Mouse (Mus musculus) liver, adult 2 months (tissue): Measurements from ENCODE around the gene Wdr73. TPM values are rescaled to one million over a fixed set of nuclear protein-coding genes. Genes with fewer than 3 reads are reported as not detected.
A peak's percentile ranks its signal among the peaks of the same experiment; 100 is the strongest.

Experiments
- DNase-seq: peaks from one replicate; pipeline ENCODE4 v3.0.0-alpha.2; 2011; ENCODE audit warnings: low read depth, low spot score; ENCODE audit errors: extremely low read depth
- H3K27ac ChIP-seq: fragments of 200-500 bp; replicated peaks from 2 replicates; pipeline ENCODE4 v1.5.1; 2012; ENCODE audit warnings: low read depth, mild to moderate bottlenecking, control low read depth, inconsistent platforms, low read length; ENCODE audit not compliant: insufficient read depth
- H3K27me3 ChIP-seq: fragments of 200-500 bp; 2 replicates; pipeline ENCODE4 v1.6.1; 2012; ENCODE audit warnings: mild to moderate bottlenecking, moderate library complexity, low read length, inconsistent platforms; ENCODE audit not compliant: control insufficient read depth, insufficient read depth
- H3K36me3 ChIP-seq: fragments of 200-500 bp; 2 replicates; pipeline ENCODE4 v1.6.1; 2012; ENCODE audit warnings: low read length, inconsistent platforms; ENCODE audit not compliant: control insufficient read depth, insufficient read depth
- H3K4me1 ChIP-seq: fragments of 200-500 bp; 2 replicates; pipeline ENCODE4 v1.6.1; 2011; ENCODE audit warnings: low read length; ENCODE audit not compliant: control insufficient read depth, insufficient read depth
- H3K4me3 ChIP-seq: fragments of 200-500 bp; 2 replicates; pipeline ENCODE4 v1.5.1; 2011; ENCODE audit warnings: low read depth, mild to moderate bottlenecking, control low read depth, low read length, moderate library complexity; ENCODE audit not compliant: insufficient read depth
- H3K79me2 ChIP-seq: fragments of 200-500 bp; 2 replicates; pipeline ENCODE4 v1.6.1; 2012; ENCODE audit warnings: inconsistent platforms, mild to moderate bottlenecking, low read length, moderate library complexity; ENCODE audit not compliant: control insufficient read depth, insufficient read depth
- H3K9ac ChIP-seq: fragments of 200-500 bp; 2 replicates; pipeline ENCODE4 v1.6.1; 2012; ENCODE audit warnings: low read depth, mild to moderate bottlenecking, control low read depth, inconsistent platforms, low read length
- CTCF ChIP-seq: fragments of 200-500 bp; IDR thresholded peaks from 2 replicates; pipeline ENCODE4 v1.5.1; 2011; ENCODE audit warnings: low read depth, low read length, control low read depth
- POLR2A ChIP-seq: fragments of 200-500 bp; IDR thresholded peaks from 2 replicates; pipeline ENCODE4 v1.6.1; 2011; ENCODE audit warnings: low read length, control low read depth; ENCODE audit not compliant: insufficient read depth; ENCODE audit errors: extremely low read depth
- WGBS: fragments of 180-500 bp; shearing (Covaris S2); methylation state at CpG from one replicate; pipeline ENCODE4 v1.1.7; 2018; 5-methylcytosine and 5-hydroxymethylcytosine counted together
- polyA plus RNA-seq: library from polyadenylated mRNA; depleted of rRNA; stranded (reverse); fragments of >200 nt; gene quantifications from 2 replicates; pipeline ENCODE4 v1.2.3, GENCODE M21; 2012
- total RNA-seq: library from RNA; depleted of rRNA; stranded (reverse); fragments of >200 nt; gene quantifications from 2 replicates; pipeline ENCODE4 v1.2.3, GENCODE M21; 2014

Wdr73 gene
- total and polyA plus RNA-seq, 2 experiments = 11.7 to 13.0 TPM

GRCm38 (mm10) chr7:80864831-80865230 lies 36.2 kb downstream of the Wdr73 start:
- no peak for TF ChIP-seq POLR2A
- TF ChIP-seq CTCF = no peak
- H3K27me3 ChIP-seq = no peaks in the 10 kb centered on the region
- peak; percentile 28 for DNase-seq
- H3K36me3 ChIP-seq = peaks cover 5% of the 10 kb centered on the region
- H3K4me3 ChIP-seq = no peak overlapping the region
- H3K79me2 ChIP-seq = peaks cover 6% of the 10 kb centered on the region; the same call in 1 of the 2 replicates
- WGBS = 72% methylated on average over 8 of the region's 8 CpGs
- peak overlapping the region; percentile 65 for H3K27ac ChIP-seq
- no peak overlapping the region for H3K9ac ChIP-seq
- H3K4me1 ChIP-seq = peaks cover 20% of the 10 kb centered on the region

DNA sequence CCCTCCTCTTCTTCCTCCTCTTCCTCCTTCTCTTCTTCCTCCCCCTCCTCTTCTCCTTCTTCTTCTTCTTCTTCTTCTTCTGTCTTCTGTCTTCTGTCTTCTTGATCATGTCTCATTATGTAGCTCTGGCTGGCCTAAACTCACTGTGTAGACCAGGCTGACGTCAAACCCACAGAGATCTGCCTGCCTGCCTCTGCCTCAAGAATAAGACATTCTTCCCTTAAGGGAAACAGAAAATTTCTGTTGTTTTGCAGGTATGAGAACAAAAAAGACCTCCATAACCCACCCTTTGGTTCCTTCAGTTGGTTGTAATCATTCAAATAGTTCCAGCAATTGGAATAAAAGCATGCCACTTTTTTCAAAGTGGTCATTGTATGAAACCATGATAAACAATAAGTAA lies 36.9 kb downstream of the Wdr73 start:
- Histone ChIP-seq H3K4me1 (peaks cover 20% of the 10 kb centered on the region), H3K9ac (no peak overlapping the region), H3K4me3 (no peak overlapping the region), H3K36me3 (peaks cover 5% of the 10 kb centered on the region), H3K27ac (0 out of 2 replicates have a peak overlapping the region, but pooled peaks have one; percentile 34), H3K79me2 (peaks cover 6% of the 10 kb centered on the region; the same call in 1 of the 2 replicates), H3K27me3 (no peaks in the 10 kb centered on the region)
- no peak for DNase-seq
- 82% methylated on average over 1 of the region's 1 CpGs for WGBS
- TF ChIP-seq POLR2A = no peak
- TF ChIP-seq CTCF = no peak

GRCm38 (mm10) chr7:80863520-80863919 lies 37.5 kb downstream of the Wdr73 start:
- no peak for DNase-seq
- H3K4me1 ChIP-seq = peaks cover 20% of the 10 kb centered on the region
- H3K36me3 ChIP-seq = peaks cover 5% of the 10 kb centered on the region
- H3K27ac ChIP-seq = peak overlapping the region; percentile 62
- H3K9ac ChIP-seq = peak overlapping the region; percentile 10; the same call in 1 of the 2 replicates
- WGBS = 70% methylated on average over 5 of the region's 5 CpGs
- TF ChIP-seq POLR2A = no peak
- H3K27me3 ChIP-seq = no peaks in the 10 kb centered on the region
- no peak overlapping the region; the same call in 1 of the 2 replicates for H3K4me3 ChIP-seq
- H3K79me2 ChIP-seq = peaks cover 6% of the 10 kb centered on the region; the same call in 1 of the 2 replicates

DNA sequence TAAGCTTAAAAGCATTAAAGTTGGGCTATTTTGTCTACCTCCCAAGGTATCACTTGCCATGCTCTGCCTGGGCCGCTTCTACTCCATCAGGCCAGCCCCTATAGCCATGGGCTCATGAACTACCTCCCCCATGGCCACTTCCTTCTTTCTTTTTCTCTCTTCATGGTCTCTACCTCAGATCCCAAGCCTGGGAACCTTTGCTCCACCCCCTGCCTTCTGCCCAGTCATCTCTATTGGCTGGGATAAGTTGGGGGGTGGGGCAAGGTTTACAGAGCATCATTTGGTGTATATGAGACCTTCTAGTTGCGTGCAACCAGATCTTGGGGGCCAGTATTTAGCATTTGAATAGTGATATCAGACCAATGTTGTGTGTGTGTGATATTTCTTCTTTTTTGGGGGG lies 38.6 kb downstream of the Wdr73 start:
- Histone ChIP-seq H3K4me1 (peaks cover 20% of the 10 kb centered on the region), H3K27me3 (no peaks in the 10 kb centered on the region), H3K79me2 (peaks cover 6% of the 10 kb centered on the region; the same call in 1 of the 2 replicates), H3K4me3 (no peak overlapping the region), H3K27ac (no peak overlapping the region), H3K36me3 (no peaks in the 10 kb centered on the region; the same call in 1 of the 2 replicates), H3K9ac (no peak overlapping the region)
- 91% methylated on average over 2 of the region's 2 CpGs for WGBS
- TF ChIP-seq CTCF (no peak), POLR2A (no peak)
- no peak for DNase-seq

GRCm38 (mm10) chr7:80860729-80861274 lies 40.3 kb downstream of the Wdr73 start, which contains the start of gene Zscan2:
TSS of gene Zscan2 (plus strand) at chr7:80860920.
- under 1% methylated on average over 40 of the region's 40 CpGs for WGBS
- peak; percentile 73; the same call in 1 of the 2 replicates for TF ChIP-seq POLR2A
- no peak for TF ChIP-seq CTCF

GRCm38 (mm10) chr7:80860227-80860626 lies 40.8 kb downstream of the Wdr73 start:
- WGBS = under 1% methylated on average over 13 of the region's 13 CpGs
- peak overlapping the region; percentile 30 for H3K9ac ChIP-seq

More at GRCm38 (mm10) chr7:80860729-80861274, 40.3 kb downstream of the Wdr73 start, which contains the start of gene Zscan2:
- peak; percentile 93 for DNase-seq
- H3K36me3 ChIP-seq = no peaks in the 10 kb centered on the region
- peak within 1 kb of the TSS; percentile 95 for H3K27ac ChIP-seq
- peaks cover 6% of the 10 kb centered on the region; the same call in 1 of the 2 replicates for H3K79me2 ChIP-seq
- H3K4me3 ChIP-seq = peak within 1 kb of the TSS; percentile 88
- no peaks in the 10 kb centered on the region for H3K27me3 ChIP-seq
- peak within 1 kb of the TSS; percentile 90 for H3K9ac ChIP-seq
- H3K4me1 ChIP-seq = peaks cover 12% of the 10 kb centered on the region; the same call in 1 of the 2 replicates

More at GRCm38 (mm10) chr7:80860227-80860626, 40.8 kb downstream of the Wdr73 start:
- Histone ChIP-seq H3K36me3 (no peaks in the 10 kb centered on the region), H3K27me3 (no peaks in the 10 kb centered on the region), H3K4me1 (peaks cover 10% of the 10 kb centered on the region; the same call in 1 of the 2 replicates), H3K79me2 (peaks cover 6% of the 10 kb centered on the region; the same call in 1 of the 2 replicates), H3K27ac (peak overlapping the region; percentile 39), H3K4me3 (peak overlapping the region; percentile 37)
- TF ChIP-seq POLR2A (no peak), CTCF (no peak)
- peak; percentile 67 for DNase-seq
